Mouse (Mus musculus) gastrocnemius, postnatal 36 days (tissue): ENCODE measurements at regions not wholly inside any gene's neighbourhood (a gene's known extent, or its start where the extent isn't known, plus 50 kb on each side); places are given as distances from the start of the nearest gene placed in this dataset.

Experiments used
- DNase-seq, 2 experiments: peaks; one replicate each; pipeline ENCODE4 v3.0.0; 2022
- intact Hi-C: fragments of 180-260 bp; cut with DNase I; formaldehyde crosslinking; loops from one replicate; pipeline ENCODE4 v1.15.1; 2025

- intact Hi-C loops: no loop called here
- no peak for DNase-seq
Measured at GRCm38 (mm10) chr13:102218486-102218885, 450.5 kb upstream of the Pik3r1 start.

GRCm38 (mm10) chr13:102231048-102231447 lies 462.3 kb upstream of the Cd180 start:
- intact Hi-C loops: no loop called here
- no peak for DNase-seq

- intact Hi-C loops: no loop called here
- peak; percentile 56 to 69 for DNase-seq
Measured at GRCm38 (mm10) chr13:102232291-102232936, 460.9 kb upstream of the Cd180 start.

- intact Hi-C loops: no loop called here
- no peak for DNase-seq
Measured at GRCm38 (mm10) chr13:102250884-102251283, 442.5 kb upstream of the Cd180 start.

GRCm38 (mm10) chr13:102251709-102252108 lies 441.6 kb upstream of the Cd180 start:
- DNase-seq: no peak
- intact Hi-C loops: no loop called here

- intact Hi-C loops: no loop called here
- no peak for DNase-seq
Measured at GRCm38 (mm10) chr13:102255401-102256371, 437.7 kb upstream of the Cd180 start.

GRCm38 (mm10) chr13:102258207-102258606 lies 435.2 kb upstream of the Cd180 start:
- no peak for DNase-seq
- intact Hi-C loops: no loop called here

- no peak for DNase-seq
- intact Hi-C loops: no loop called here
Measured at GRCm38 (mm10) chr13:102273818-102274217, 419.5 kb upstream of the Cd180 start.

GRCm38 (mm10) chr13:102275296-102275695 lies 418.1 kb upstream of the Cd180 start:
- intact Hi-C loops: no loop called here
- DNase-seq: no peak

GRCm38 (mm10) chr13:102276885-102277284 lies 416.5 kb upstream of the Cd180 start:
- DNase-seq: no peak
- intact Hi-C loops: no loop called here

- intact Hi-C loops: no loop called here
- no peak for DNase-seq
Measured at GRCm38 (mm10) chr13:102280198-102280597, 413.2 kb upstream of the Cd180 start.

GRCm38 (mm10) chr13:102294451-102294850 lies 398.9 kb upstream of the Cd180 start:
- intact Hi-C loops: no loop called here
- DNase-seq: no peak

- intact Hi-C loops: no loop called here
- no peak for DNase-seq
Measured at GRCm38 (mm10) chr13:102295079-102295478, 398.3 kb upstream of the Cd180 start.

- intact Hi-C loops: no loop called here
- no peak for DNase-seq
Measured at GRCm38 (mm10) chr13:102307983-102308382, 385.4 kb upstream of the Cd180 start.

- no peak for DNase-seq
- intact Hi-C loops: no loop called here
Measured at GRCm38 (mm10) chr13:102312096-102312495, 381.3 kb upstream of the Cd180 start.

GRCm38 (mm10) chr13:102315921-102316692 lies 377.3 kb upstream of the Cd180 start:
- intact Hi-C loops: no loop called here
- DNase-seq: no peak

- DNase-seq: no peak
- intact Hi-C loops: no loop called here
Measured at GRCm38 (mm10) chr13:102318891-102319404, 374.4 kb upstream of the Cd180 start.

- intact Hi-C loops: no loop called here
Measured at GRCm38 (mm10) chr13:102319453-102319852, 373.9 kb upstream of the Cd180 start.

GRCm38 (mm10) chr13:102323876-102324275 lies 369.5 kb upstream of the Cd180 start:
- no peak for DNase-seq
- intact Hi-C loops: no loop called here

More at GRCm38 (mm10) chr13:102319453-102319852, 373.9 kb upstream of the Cd180 start:
- DNase-seq: no peak

GRCm38 (mm10) chr13:102326003-102326402 lies 367.4 kb upstream of the Cd180 start:
- no peak for DNase-seq
- intact Hi-C loops: no loop called here

GRCm38 (mm10) chr13:102326544-102326943 lies 366.8 kb upstream of the Cd180 start:
- intact Hi-C loops: no loop called here

More at GRCm38 (mm10) chr13:102326544-102326943, 366.8 kb upstream of the Cd180 start:
- DNase-seq: no peak
